Mouse (Mus musculus) cerebellum, postnatal 36 days (tissue): Measurements from ENCODE around the gene 4930523C07Rik.

Experiments
- DNase-seq, 2 experiments: peaks; one replicate each; pipeline ENCODE4 v3.0.0; 2021 to 2022; ENCODE audit warnings: mixed read lengths in 2 of 2

The 4930523C07Rik gene

DNA sequence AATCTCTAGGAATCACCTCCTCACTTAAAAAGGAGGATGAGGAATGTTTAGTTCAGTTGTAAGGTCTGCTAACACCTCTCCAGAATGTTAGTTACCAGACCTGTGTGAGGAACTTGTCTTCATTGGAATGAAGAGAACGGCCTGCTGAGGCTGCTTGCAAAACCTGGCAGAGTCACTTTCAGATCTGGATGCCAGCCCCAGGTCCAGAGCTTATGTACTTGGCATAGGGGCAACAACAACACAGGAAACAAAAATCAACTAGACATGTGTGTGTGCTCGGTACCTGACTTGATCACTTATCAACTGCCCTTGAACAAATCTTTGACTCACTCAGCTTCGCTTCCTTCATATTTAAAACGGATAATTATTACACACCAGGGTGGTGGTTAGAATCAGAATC lies 2.6 kb downstream of the 4930523C07Rik start:
- DNase-seq, result peak; percentile 40 to 43

DNA sequence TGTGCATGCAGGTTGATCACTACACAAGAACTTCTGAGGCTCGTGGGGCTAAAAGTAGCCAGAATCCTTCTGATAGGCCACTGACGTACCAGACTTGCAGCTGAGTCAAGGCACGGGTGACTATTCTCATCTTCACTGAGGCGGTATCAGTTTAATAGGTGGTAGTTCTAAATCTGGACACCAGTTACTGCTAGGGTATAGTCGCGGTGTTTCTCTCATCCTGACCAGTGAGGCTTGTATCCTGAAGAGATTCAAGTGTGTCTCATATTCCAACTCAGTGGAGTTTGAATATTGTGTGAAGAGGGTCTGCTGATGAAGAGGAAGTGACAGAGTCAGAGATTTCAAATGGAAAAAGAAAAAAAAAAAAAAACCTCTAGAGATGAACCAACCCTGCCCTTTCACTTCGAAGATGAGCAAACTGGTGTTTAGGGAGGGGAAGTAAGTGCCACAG lies 3.3 kb downstream of the 4930523C07Rik start:
- DNase-seq, result no peak

DNA sequence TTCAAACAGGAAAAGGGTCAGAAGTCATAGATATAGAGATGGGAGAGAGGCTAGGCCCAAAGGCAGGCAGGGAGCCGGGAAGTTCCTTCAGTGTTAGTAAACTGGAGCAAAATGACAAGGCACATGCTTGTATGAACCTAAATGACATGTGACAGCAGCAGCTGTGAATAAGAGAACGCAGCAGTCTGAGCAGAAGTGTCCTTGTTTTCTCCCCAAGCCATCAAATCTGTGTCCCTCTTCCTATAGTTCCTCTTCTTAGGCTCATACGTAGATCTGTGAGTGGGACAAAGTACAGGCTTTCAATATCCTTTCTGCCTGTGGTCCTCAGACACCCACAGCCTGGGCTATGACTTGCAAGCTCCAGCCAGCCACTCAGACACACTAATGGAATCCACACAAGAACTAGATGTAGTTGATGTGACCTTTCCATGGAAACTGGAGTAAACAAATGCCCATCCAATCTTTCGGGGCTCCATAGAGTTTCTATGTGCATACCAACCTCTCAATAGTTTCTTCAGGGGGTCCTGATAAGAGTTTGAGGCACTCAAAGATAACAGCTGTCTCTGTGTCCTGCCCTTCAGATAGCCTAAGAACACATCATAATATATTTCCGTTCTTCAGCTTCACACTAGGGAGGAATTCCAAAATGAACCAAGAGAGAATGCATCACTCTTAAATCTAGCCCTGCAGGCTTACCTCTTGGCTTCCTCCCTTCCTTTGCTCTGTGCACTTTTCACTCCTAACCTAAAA lies 5.1 kb downstream of the 4930523C07Rik start:
- no peak for DNase-seq

DNA sequence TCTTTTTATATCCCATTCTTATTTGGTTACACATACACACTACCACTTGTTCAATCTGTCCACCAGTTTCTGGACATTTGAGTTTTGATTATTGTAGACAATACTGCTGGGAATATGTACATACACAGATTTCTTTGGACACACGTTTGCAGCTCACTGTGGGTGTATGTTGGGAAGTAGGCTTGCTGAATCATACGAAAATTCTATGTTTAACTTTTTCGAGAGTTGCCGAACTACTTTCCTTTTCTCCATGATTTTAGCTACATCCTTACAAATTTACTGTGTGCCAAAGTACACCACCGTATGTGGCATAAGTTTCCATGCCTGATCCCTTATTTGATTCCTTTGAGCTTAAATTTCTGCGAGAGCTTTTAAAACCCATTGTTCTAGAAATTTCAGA lies 6.7 kb downstream of the 4930523C07Rik start:
- no peak for DNase-seq

DNA sequence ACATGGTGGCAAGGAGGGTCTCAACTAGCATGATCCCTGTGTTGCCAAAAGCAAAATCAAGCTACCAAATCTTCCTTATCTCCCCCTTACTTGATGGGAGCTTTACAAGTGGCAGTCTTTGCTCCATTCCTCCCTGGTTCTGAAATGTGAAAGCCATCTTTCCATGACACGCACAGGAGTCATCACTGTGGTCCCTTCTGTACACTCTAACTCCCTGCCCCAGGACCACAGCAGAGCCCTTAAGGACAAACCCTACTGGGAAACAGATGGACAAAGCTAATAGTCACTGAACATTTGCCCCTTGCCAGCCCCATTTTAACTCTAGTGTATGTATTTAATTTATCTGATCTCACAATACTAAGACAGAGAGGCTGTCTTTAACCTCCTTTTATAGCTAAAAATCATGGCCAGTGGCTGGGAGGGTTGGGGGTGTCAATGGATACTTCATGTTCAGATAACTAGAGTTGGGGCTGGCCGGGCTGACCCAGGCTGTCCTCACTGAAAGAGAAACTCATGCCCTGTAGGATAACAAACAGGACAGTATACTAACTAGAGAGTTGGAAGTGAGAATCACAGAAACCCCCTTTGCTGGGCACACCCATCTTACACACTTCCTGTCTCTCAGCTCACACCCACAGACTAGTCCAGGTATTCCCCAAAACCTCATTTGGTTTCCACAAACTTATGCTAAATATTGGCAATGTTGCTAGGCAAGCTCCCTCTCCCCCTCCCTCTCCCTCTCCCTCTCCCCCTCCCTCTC lies 8.6 kb downstream of the 4930523C07Rik start:
- DNase-seq, result no peak

DNA sequence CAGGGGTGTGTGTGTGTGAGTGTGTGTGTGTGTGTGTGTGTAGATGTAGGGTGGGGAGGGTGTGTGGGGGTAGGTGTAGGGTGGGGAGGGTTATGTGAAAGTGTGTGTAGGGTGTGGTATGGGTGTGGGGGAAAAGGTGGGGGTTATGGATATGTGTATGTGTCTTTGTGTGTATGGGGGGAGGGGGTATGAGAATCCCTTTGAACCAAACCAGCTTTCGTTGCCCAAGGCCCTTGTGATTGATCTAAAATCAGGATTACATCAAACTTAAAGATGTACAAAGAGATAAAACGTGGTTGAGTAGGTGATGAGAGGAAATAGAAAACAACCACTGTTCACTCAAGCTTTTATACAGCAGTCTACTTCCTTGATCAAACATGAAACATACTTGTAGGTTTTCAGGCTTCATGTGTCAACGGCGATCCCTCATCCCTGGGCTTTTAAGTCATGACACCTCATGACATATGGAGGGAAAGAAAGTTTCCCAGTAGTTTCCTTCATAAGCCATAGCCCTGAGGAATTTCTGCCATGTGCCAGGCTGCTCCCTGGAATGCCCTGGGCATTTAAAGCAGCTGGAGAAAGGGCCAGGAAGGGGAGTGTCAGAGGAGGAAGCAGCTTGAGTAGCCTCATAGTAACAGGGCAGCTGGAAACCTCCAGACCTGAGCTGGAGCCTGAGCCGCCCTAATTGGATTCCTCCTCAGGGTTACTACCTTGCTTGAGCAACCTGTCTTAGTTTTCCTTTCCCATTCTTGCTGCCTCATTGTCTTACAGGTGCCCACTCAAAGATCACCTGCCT lies 9.5 kb downstream of the 4930523C07Rik start:
- DNase-seq, result no peak

DNA sequence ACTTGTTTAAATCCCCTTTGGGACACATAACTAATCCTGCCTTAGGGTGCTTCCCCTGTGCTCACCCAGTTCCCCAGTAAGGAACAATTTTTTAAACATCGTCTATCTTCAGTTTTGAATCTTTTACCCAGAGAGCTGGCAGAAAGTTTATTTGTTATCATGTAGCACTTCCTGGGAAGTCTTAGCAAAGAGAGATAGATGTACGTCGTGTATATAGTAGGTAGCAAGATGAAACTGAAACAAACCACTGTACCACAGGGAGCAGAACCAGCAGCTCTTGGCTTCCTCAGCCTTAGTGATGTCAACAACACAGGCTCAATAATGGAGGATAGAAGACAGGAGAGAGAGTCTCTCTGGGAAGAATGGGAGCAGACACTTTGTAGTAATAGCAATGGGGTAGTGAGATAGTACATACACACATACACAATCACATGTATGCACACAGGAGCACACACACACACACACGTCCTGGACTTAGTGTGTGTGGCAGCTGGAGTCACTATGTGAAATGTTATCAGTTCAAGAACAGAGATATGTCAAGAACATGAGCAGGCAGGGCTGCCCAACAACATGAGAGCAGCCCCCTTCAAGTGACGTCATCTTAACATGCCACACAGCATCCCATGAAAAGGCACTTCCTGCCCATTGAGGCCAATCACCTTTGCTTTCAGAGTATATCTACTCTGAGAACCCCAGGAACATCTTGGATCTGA lies 10.3 kb downstream of the 4930523C07Rik start:
- DNase-seq, result no peak

DNA sequence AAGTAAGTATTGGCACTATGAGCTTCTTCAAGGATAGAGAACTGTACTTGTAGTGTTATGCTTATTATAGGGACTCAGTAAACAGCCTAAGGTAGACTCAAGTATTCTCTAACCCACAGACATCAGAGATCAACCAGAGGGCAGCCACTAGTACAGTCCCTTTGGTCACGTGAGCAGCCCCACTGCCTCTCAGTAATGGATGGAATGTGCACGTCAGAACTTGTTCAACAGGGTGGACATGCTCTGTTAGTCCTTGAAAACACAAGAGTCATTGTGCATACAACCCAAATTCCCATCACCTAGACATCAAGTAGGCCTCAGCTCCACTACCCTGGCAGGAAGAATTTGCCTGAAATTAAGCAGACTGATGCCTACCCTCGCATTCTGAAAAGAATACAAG lies 13.5 kb downstream of the 4930523C07Rik start:
- no peak for DNase-seq

DNA sequence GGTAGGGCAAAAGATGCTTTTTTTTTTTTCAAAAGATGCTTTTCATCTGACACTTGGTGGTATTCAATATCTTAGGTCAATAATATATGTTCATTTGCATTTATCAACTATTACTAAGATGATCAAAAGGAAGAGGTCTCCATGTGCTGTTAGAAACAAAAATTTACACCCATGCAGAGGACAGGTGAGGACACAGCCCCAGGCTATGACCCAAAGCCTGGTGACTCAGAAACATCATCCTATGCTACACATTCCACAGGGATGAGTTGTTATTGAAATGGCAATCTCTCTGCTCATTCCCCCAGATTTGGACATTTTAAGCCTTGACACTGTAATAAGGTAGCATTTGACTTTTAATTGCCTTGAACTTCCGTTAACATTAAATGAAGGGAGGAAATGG lies 15.7 kb downstream of the 4930523C07Rik start:
- DNase-seq, result no peak

DNA sequence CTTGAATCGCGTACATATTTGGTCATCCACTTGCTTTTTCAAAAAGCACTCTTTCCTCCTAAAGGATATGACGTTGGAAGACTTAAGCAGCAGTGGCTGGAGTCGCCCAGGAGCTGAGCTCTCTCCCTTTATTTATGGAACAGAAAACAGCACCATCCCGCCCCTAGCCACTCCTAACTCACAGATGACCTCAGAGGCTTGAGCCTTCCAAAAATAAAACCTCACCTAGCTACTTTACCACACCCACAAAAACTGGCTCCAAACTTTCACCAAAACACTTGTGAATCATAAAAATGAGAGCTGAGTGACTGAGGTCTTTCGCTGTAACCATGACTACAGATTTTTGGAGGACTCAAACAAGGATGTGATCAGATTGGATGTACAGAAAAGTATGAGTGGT lies 16.4 kb downstream of the 4930523C07Rik start:
- no peak for DNase-seq

DNA sequence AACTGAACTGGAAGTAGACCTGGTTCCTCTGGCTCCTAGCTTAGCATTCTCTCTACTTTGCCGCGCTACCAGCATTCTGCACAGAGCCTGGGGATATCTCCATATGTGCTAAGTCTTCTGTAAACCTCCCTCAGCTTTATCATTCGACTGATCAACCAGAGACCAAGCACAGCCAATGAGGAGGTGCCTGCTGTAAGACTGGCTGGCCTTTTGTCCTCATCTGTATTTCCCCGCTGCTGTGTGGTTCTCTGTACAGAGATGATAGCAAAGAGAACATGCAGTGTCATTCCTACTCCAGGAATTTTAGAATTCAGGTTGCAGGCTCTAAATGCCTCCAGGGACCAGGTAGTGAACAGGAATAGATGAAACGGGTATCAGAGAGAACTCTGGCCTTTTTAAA lies 17.1 kb downstream of the 4930523C07Rik start:
- no peak for DNase-seq

DNA sequence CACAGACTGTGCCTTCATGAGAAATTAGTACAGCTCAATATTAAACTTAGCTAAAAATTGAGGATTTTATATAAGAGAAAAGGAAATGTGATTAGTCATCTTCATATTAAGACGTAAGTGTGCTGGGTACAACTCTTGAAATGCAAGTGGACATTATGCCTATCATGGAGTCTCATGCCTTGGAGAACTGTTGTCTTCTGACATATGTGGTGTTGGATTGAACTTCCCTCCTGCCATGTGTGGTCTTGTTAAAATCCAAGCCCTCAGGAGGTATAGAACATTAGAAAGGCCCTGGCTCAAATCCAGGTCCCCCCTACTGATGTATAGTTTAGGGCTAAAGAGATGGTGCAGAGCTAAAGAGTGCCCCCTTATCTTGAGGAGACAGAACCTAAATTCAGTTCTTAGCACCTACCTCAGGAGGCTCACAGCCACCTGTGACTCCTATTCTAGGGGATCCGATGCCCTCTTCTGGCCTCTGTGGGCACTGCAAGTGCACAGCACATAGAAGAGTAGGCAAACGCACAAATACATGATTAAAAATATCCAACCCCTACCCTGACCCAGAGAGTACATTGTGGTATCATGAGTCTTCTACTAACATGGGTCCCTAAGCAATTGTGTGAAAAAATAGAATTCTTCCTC lies 17.7 kb downstream of the 4930523C07Rik start:
- no peak for DNase-seq

DNA sequence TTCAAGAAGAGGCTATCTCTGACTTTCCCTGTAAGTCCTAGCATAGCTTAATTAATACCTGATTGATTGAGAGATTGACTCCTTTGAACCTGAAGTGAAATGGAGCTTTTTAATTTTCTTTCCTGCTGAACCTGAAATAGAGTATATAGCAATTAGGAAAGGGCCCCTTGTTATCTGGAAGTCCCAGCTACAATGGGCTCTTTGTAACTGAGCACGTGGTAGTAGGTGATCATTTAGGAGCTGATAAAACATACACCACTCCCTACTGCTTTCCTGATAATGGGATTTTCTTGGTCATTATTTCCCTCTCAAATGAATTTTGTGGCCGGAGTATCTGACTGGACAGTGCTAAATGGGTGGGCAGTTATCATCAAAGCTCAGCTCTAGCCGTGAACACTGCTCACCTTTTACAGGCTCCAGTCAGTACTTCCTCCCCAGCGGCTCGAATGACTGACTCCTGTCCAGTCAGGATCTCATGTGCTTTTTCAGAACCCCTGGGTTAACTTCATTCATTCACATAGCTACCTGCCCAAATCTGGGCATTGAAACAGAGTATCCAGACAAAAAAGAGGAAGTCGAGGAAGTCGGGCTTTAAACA lies 20.5 kb downstream of the 4930523C07Rik start:
- DNase-seq, result no peak

DNA sequence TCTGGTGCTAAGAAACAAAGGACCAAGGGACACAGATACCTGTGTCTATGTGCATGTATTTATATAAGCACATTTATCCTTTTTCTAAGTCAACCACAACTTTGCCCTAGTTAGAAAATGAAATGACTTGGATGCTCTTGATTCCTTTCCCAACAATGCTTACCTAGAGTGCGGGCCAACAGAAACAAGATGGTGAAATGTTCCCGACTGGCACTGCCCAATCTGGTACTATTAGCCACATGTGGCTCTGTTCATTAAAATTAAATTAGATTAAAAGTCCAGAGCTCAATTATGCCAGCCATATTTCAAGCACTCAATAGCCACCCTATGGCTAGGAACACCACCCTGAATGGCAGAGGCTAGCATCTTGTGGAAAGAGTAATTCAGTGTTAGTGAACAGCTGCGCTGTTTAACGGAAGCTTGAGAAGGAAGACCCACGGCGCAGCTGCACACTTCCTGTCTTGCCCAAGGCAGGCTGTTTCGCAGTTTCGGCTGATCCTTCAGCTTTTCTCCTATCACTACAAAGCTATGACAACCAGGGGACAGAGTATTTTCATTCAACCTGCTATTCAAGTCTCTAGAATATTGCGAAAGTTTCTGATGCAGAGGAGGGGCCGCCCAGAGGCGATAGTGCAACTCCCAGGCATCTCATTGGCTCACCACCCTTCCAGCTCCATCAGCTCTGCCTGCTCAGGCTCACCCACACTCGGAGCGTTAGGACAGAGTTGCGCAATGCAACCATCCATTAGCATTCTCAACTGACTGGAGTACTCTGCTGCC lies 34.9 kb downstream of the 4930523C07Rik start:
- no peak for DNase-seq

DNA sequence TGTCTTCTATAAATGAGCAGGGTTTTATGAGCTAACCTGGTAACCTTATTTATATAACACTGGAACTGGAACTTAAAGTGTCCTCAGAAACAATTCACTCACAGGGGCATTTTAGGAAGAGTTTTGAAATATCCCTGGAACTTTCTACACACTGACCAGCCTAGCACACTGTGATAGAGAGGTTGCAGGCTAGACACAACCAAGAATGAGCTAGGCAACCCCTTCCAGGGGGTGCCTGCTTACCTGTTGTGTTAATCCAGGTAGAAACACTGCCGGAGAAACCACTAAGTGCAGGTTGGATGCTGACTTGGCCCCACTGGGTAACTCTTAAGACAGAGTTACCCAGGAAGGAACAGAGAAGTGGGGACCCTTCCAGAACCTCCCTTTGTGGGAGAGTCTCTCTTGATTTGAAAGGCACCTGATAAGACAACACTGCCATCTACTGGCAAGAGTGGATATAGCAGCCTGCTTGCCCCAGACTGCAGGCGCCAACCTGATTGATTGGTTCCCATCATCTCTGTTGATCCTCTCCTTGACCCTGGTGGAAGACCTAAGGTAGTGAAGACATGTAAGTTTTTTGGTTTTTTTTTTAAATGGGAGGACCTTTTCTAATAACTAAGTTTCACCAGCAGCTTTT lies 36.7 kb downstream of the 4930523C07Rik start:
- peak; percentile 75 to 85 for DNase-seq

DNA sequence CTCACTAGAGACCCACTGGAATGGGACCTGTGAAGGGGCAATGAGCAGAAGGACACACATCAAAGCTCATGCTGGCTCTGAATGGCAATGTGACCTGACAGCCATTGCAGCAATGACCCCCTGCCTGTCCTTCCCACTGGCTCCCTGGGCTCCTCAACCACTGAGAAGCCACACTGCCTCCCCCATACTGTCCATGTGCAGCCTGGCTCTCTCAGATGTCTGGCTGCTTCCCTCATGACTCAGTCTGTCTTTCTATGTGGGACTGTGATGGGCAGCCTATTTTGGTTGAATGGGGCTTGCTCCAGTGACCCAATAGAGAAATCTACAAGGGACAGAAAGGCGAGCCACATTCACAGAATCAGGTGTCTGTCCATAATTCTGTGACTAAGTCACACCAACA lies 38.5 kb downstream of the 4930523C07Rik start:
- no peak for DNase-seq

DNA sequence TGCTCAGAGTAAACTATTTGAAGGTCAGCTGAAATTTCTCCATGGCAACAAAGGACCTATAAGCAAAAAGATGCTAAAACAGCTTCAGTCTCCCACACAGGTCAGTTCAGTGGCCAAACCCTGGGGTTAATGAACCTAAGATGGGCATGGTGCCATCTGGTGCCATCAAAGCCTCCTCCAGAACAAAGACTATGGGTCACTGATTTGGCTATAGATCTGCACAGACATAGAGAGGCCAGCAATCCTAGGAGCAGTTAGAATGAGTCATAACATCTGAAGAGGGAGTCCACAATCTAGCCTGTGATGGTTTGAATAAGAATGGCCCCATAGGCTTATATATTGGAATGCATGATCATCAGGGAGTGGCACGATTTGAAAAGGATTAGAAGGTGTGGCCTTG lies 40.1 kb downstream of the 4930523C07Rik start:
- no peak for DNase-seq

DNA sequence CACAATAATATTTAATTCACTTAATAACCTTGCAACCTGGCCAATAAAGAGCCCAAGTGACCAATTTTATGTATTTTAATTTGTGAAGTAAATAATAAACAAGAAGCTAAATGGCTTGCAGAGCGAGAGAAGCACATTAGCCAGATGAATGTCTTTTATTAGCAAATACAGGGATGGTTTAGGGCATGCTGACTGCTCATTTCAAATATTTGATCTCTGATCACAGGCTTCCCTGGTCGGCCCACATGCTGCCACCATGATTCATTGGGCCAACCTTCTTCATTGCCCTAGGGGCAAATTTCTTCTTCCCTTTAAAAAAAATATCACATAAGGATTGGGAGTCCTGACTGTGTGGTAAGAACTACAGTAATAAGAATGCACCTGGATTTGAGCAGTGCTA lies 42.5 kb downstream of the 4930523C07Rik start:
- DNase-seq, result no peak

DNA sequence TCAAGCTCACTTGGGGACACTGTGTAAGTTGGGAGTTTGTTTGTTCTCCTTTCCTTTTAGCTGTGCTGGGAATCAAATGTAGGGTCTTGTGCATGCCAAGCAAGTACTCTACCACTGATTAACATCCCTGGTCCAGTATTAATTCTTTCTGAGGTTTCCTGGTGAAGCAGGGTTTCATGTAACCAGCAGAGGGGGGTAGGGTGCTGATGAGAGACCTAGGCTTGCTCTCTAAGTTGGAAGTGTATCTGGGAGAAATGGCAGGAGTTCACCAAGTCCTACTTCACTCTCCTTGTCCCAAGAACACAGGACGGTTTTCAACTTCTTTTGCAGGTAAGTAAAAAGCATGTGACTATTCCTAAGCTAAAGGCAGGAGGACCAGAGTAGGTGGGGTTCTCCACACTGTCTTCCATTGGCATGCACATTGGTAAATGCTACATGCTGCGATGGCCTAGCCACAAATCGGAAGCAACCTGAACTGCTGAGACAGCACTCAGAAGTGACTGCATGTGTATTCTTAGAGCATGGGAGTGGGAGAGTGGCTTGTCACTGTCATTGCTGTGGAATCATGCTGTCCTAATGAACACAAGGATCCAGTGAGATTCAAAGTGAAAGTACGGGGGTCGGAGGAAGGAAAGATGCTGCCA lies 55.6 kb downstream of the 4930523C07Rik start:
- DNase-seq, result no peak

DNA sequence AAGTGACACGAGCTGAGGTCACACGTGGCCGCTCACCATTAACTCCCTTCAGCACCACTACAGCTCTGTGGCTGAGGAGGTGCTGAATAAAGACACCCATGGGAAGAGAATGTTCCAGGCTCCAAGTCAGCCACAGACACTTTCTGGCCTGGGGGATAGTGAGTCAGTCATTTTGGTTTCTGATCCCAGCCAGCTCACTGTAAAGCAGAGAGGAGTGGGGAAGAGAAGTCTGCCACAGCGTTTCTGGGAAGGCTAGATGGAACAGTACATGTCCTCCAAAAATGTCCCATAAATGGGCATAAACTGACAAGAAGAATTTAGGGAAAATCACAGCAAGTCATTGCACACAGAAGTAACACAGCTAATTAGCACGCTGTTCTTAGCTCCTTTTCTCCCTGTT lies 56.8 kb downstream of the 4930523C07Rik start:
- no peak for DNase-seq
